Mouse (Mus musculus) ES-Bruce4 (cell line): Measurements from ENCODE around the gene Coro1c.

Experiments
- CTCF ChIP-seq: IDR thresholded peaks from one replicate; pipeline ENCODE4 v1.8.1; 2011; ENCODE audit warnings: low read depth, low read length
- EP300 ChIP-seq: IDR thresholded peaks from 2 replicates; pipeline ENCODE4 v1.6.1; 2011; ENCODE audit warnings: low read depth, low read length; ENCODE audit not compliant: insufficient read depth
- POLR2A ChIP-seq: IDR thresholded peaks from one replicate; pipeline ENCODE4 v1.8.1; 2011; ENCODE audit warnings: low read length; ENCODE audit not compliant: insufficient read depth

- TF ChIP-seq CTCF (no peak), EP300 (no peak), POLR2A (no peak)
Observed at GRCm38 (mm10) chr5:113889912-113890311, 18.6 kb downstream of the Coro1c start.
